8 mouse cellular contexts compared by ENCODE assay signal in the genomic region with DNA sequence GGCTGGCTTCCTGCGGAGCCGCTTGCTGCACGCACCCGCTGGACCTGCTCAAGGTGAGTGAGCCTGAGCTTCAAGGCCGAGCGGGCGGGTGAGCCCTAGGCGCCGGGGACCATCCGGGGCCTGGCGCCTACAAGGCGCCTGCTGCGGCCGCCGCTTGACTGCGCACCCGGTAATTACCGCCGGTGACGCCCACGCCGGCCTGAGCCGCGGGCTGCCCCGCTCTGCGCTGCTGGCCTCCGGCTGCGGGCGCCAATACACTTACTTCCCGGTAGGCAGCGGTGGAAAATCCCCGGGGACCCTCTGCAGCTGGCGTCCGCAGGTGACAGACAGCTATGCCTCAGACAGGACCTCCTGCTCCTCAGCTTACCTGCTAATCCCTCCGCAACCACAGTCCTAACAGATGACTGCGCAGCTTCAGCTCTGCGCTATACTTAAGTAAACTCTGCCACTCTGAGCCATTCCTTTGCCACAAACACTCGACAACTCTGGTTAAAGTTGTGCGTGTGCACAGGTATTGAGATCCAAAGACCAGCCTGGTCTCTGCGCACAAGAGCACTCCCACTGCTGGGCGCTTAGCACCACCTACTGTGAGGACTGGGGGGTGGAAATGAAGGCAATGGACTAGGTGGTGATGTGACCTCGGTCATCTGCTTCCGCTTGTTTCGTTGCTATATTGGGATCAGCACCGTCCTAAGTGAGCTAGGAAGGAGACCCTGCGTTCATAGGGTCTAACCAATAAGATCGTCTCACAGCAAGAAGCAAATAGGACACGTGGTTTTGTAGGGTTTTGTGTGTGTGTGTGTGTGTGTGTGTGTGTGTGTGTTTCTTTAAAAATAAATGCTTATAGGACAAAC. TPM values are rescaled to one million over a fixed set of nuclear protein-coding genes. Genes with fewer than 3 reads are reported as not detected.
DNase-seq lines count a peak whose midpoint lies in the region; ATAC-seq and TF ChIP-seq lines count a peak whose summit lies in the region.

No protein-coding gene starts in this region.

- peak; percentile 62 to 66 for DNase-seq in lung, adult 18-20 months
- DNase-seq in lung, postnatal 25 days (ENCODE audit: low spot score): no peak
- DNase-seq in brain, embryonic 14.5 days (ENCODE audit: low read depth): peak; percentile 69
- DNase-seq in heart, adult 18-20 months: peak; percentile 55 to 57
- peak; percentile 66 for DNase-seq in kidney, adult 18-20 months
- peak; percentile 42 for DNase-seq in retina, embryonic 14.5 days (ENCODE audit: low spot score)
- no peak for DNase-seq in frontal cortex, postnatal 10 days (ENCODE audit: low spot score in 2 of 2)

- peak; percentile 24 for ATAC-seq in lung, embryonic 16.5 days (ENCODE audit: low read depth)

- no peaks in the 10 kb centered on the region for H3K9me3 ChIP-seq in lung, embryonic 16.5 days (ENCODE audit: control insufficient read depth, low read length)

- H3K9ac ChIP-seq in lung, embryonic 16.5 days (ENCODE audit: low read length): peak overlapping the region; percentile 89

- TF ChIP-seq CTCF in brain, embryonic 14.5 days (IDR thresholded peaks at IDR 0.05; ENCODE audit: borderline replicate concordance, extremely low read depth, insufficient read depth, insufficient read length): no peak

- peak overlapping the region; percentile 86 for H3K27ac ChIP-seq in lung, embryonic 16.5 days (ENCODE audit: low read length)

- peaks cover 30% of the 10 kb centered on the region for H3K36me3 ChIP-seq in lung, embryonic 16.5 days (ENCODE audit: control insufficient read depth, insufficient read depth, low read length)

- peak overlapping the region; percentile 87 for H3K4me2 ChIP-seq in lung, embryonic 16.5 days (ENCODE audit: low read depth, low read length)

- peak overlapping the region; percentile 88 for H3K4me3 ChIP-seq in lung, embryonic 16.5 days (ENCODE audit: low read length)

- H3K4me1 ChIP-seq in lung, embryonic 16.5 days (replicated peaks; ENCODE audit: control insufficient read depth, insufficient read depth, low read length): peaks cover 20% of the 10 kb centered on the region

- no peak for TF ChIP-seq POLR2A in brain, embryonic 14.5 days (IDR thresholded peaks at IDR 0.05; ENCODE audit: borderline replicate concordance, extremely low read depth, insufficient read depth, insufficient read length, poor library complexity, severe bottlenecking)

- WGBS in lung, embryonic 16.5 days: under 1% methylated on average over 48 of the region's 48 CpGs

- no peaks in the 10 kb centered on the region for H3K27me3 ChIP-seq in lung, embryonic 16.5 days (ENCODE audit: control insufficient read depth, insufficient read depth, low read depth, low read length)

RNA-seq across cellular contexts. Expression of a gene that starts 0.6 kb away (rescaled TPM):
- polyA plus RNA-seq in brain, embryonic 14.5 days (2012; rRNA removed): 40.6 and 57.3 TPM in 2 replicates
- 10 to 100 TPM; 15.4 to 15.9 TPM for total RNA-seq in heart, adult 18-20 months (2021)
- 72.5 and 73.8 TPM in 2 replicates for polyA plus RNA-seq in lung, embryonic 16.5 days (2015; fragmentation: Nextera tagmentation; extraction: Ambion mirVana)

RNA-seq across cellular contexts. Expression of a gene that starts 7.8 kb away (rescaled TPM):
- 96.3 and 107 TPM in 2 replicates for polyA plus RNA-seq in brain, embryonic 14.5 days (2012; rRNA removed)
- 100 to 1,000 TPM; 245 to 267 TPM for total RNA-seq in heart, adult 18-20 months (2021)
- polyA plus RNA-seq in lung, embryonic 16.5 days (2015; fragmentation: Nextera tagmentation; extraction: Ambion mirVana): 113 and 117 TPM in 2 replicates

RNA-seq across cellular contexts. Expression of a gene that starts 24.8 kb away (rescaled TPM):
- polyA plus RNA-seq in brain, embryonic 14.5 days (2012; rRNA removed): 42.4 and 45.8 TPM in 2 replicates
- total RNA-seq in heart, adult 18-20 months (2021): 10 to 100 TPM; 10.1 to 12.0 TPM
- 40.3 and 44.8 TPM in 2 replicates for polyA plus RNA-seq in lung, embryonic 16.5 days (2015; fragmentation: Nextera tagmentation; extraction: Ambion mirVana)

RNA-seq across cellular contexts. Expression of a gene that starts 34.3 kb away (rescaled TPM):
- polyA plus RNA-seq in brain, embryonic 14.5 days (2012; rRNA removed): 24.2 and 35.7 TPM in 2 replicates
- 1 to 10 TPM; 6.0 to 7.3 TPM for total RNA-seq in heart, adult 18-20 months (2021)
- polyA plus RNA-seq in lung, embryonic 16.5 days (2015; fragmentation: Nextera tagmentation; extraction: Ambion mirVana): 34.8 and 38.1 TPM in 2 replicates

RNA-seq across cellular contexts. Expression of a gene that starts 34.4 kb away (rescaled TPM):
- polyA plus RNA-seq in brain, embryonic 14.5 days (2012; rRNA removed): 7.1 and 12.2 TPM in 2 replicates
- total RNA-seq in heart, adult 18-20 months (2021): 10 to 100 TPM; 58.1 to 70.3 TPM
- 13.2 and 14.8 TPM in 2 replicates for polyA plus RNA-seq in lung, embryonic 16.5 days (2015; fragmentation: Nextera tagmentation; extraction: Ambion mirVana)

Comparison
In these comparisons a context has a peak if more than half of its experiments do, and no peak if none do; other contexts are left out.
1. DNase-seq: peak in lung, adult 18-20 months (2 of 2), brain, embryonic 14.5 days (single experiment), heart, adult 18-20 months (2 of 2), kidney, adult 18-20 months (single experiment) and retina, embryonic 14.5 days (single experiment); none in lung, postnatal 25 days (single experiment) and frontal cortex, postnatal 10 days (0 of 2).